Comparison of ENCODE assay signal across 8 mouse cellular contexts in the genomic region with DNA sequence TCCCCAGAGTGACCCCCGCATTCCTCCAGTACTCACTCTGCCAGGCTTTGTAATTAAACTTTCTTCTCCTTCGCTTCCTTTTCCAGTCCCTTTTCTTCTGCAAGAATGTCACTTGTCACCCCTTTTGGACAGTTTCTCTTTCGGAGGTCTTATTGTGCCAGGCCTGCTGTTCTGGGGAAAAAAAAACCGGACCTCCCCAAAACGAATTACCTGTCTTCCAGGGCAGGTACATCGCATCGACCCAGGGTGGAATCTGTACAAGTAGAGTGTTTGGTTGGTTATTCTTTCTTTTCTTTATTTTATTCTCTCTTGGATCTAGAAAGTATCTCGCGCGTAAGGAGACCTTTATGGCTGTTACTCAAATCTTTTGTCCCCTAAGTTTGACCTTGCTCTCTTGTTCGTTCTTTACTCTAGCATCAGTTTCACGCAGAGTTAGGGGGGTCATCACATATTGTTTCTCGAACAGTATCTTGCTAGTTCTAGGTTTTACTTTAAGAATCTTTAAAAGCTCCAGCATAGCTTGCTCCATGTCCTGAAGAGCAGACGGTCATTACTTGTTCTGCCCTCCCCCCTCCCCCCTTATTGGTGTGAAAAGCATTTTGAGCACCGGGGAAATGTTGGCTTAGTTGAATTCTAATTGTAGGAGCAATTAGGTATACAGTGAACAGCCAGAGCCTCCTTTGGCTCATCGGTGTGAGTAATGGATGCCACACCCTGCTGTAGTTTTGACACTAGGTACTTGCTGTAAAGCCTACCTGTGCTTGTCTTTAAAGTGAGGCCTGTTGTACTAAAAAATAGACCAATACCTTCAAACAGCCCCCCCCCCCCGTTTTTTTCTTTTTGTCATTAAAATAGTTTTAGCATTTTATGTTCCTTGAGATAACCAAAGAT. TPM values are rescaled to one million over a fixed set of nuclear protein-coding genes. Genes with fewer than 3 reads are reported as not detected.
A peak's percentile ranks its signal among the peaks of the same experiment; 100 is the strongest.
DNase-seq lines count a peak whose midpoint lies in the region; ATAC-seq and TF ChIP-seq lines count a peak whose summit lies in the region.

No protein-coding gene starts in this region.

- TF ChIP-seq POLR2A in myocyte (IDR thresholded peaks at IDR 0.05; ENCODE audit: insufficient read length, low read depth): no peak

- DNase-seq in embryo, embryonic 11.5 days (ENCODE audit: low read depth, low spot score): peak; percentile 27
- no peak for DNase-seq in hindbrain, postnatal 0 days (ENCODE audit: low spot score)
- DNase-seq in spleen, postnatal 14 days (ENCODE audit: low spot score in 2 of 2): no peak
- no peak for DNase-seq in urinary bladder, adult 18-20 months (ENCODE audit: low spot score in 2 of 2)
- DNase-seq in cerebellum, adult 11-12 months: no peak

- ATAC-seq in megakaryocyte, adult 5-6 weeks (ENCODE audit: poor library complexity, severe bottlenecking): no peak
- no peak for ATAC-seq in hindbrain, postnatal 0 days

- H3K79me2 ChIP-seq in myocyte (ENCODE audit: control insufficient read depth, insufficient read depth): peaks cover 45% of the 10 kb centered on the region

- peak overlapping the region; percentile 83; the same call in 1 of the 2 replicates for H3K27ac ChIP-seq in hindbrain, postnatal 0 days

- H3K27me3 ChIP-seq in megakaryocyte, embryonic 14.5 days (replicated peaks): no peaks in the 10 kb centered on the region
- no peaks in the 10 kb centered on the region for H3K27me3 ChIP-seq in hindbrain, postnatal 0 days (ENCODE audit: insufficient read depth, low read length)
- H3K27me3 ChIP-seq in myocyte (ENCODE audit: control insufficient read depth, insufficient read depth, insufficient read length): no peaks in the 10 kb centered on the region

- WGBS in hindbrain, postnatal 0 days: 2% methylated on average over 17 of the region's 17 CpGs

- H3K9ac ChIP-seq in hindbrain, postnatal 0 days (replicated peaks; ENCODE audit: low read length): peak overlapping the region; percentile 93

- no peaks in the 10 kb centered on the region for H3K9me3 ChIP-seq in megakaryocyte, embryonic 14.5 days
- no peaks in the 10 kb centered on the region for H3K9me3 ChIP-seq in hindbrain, postnatal 0 days (ENCODE audit: low read length)

- H3K4me3 ChIP-seq in megakaryocyte, embryonic 14.5 days (replicated peaks): peak overlapping the region; percentile 97
- peak overlapping the region; percentile 88 for H3K4me3 ChIP-seq in hindbrain, postnatal 0 days (ENCODE audit: low read length)
- peak overlapping the region; percentile 60 for H3K4me3 ChIP-seq in myocyte

- peaks cover 6% of the 10 kb centered on the region for H3K36me3 ChIP-seq in megakaryocyte, embryonic 14.5 days (replicated peaks; ENCODE audit: low read length)
- no peaks in the 10 kb centered on the region for H3K36me3 ChIP-seq in hindbrain, postnatal 0 days (ENCODE audit: insufficient read depth, low read length)
- no peaks in the 10 kb centered on the region for H3K36me3 ChIP-seq in myocyte (ENCODE audit: control insufficient read depth, insufficient read depth)

- peaks cover 24% of the 10 kb centered on the region for H3K4me1 ChIP-seq in megakaryocyte, embryonic 14.5 days
- peaks cover 10% of the 10 kb centered on the region; the same call in 1 of the 2 replicates for H3K4me1 ChIP-seq in hindbrain, postnatal 0 days (ENCODE audit: insufficient read depth, low read length)

- H3K4me2 ChIP-seq in hindbrain, postnatal 0 days (ENCODE audit: low read depth, low read length): peak overlapping the region; percentile 83
- H3K4me2 ChIP-seq in myocyte (ENCODE audit: low read depth): peak overlapping the region; percentile 95

- peak overlapping the region; percentile 94 for H3ac ChIP-seq in myocyte (ENCODE audit: control insufficient read depth, insufficient read length)

- no peak for TF ChIP-seq CTCF in hindbrain, postnatal 0 days (IDR thresholded peaks at IDR 0.05; ENCODE audit: low read depth)

TF ChIP-seq in myocyte, 11 proteins besides CTCF, POLR2A, EP300 and RAD21:
- TF ChIP-seq MYOG (IDR thresholded peaks at IDR 0.05; ENCODE audit: control insufficient read depth in 1 of 3, insufficient read depth in 1 of 3, insufficient read length in 2 of 3, low read depth in 2 of 3): no peak

RNA-seq across cellular contexts. Expression of a gene that starts 1.1 kb away (rescaled TPM):
- 2.1 and 9.6 TPM in 2 replicates for polyA plus RNA-seq in megakaryocyte, embryonic 14.5 days (2012; ENCODE audit: insufficient read depth, low replicate concordance)
- total RNA-seq in megakaryocyte, adult 5-6 weeks (2015): 147 and 155 TPM in 2 replicates
- 160 and 174 TPM in 2 replicates for total RNA-seq in megakaryocyte, adult 5-6 weeks (2017)
- 12.5 and 29.0 TPM in 2 replicates for total RNA-seq in hindbrain, postnatal 0 days (2014; rRNA removed)
- polyA plus RNA-seq in hindbrain, postnatal 0 days (2015; fragmentation: Nextera tagmentation; extraction: Ambion mirVana): 10.4 and 10.5 TPM in 2 replicates
- 7.5 TPM for polyA plus RNA-seq in myocyte (2012; fragmentation: generic; extraction: Trizol)
